Mouse (Mus musculus) neural tube, embryonic 13.5 days (tissue): ENCODE results near the gene Gnptg. TPM values are rescaled to one million over a fixed set of nuclear protein-coding genes. Genes with fewer than 3 reads are reported as not detected.

Experiments
- ATAC-seq: fragments of 200-750 bp; cut with Nextera tagmentation; 2 replicates; pipeline ENCODE4 v1.8.0; 2017; ENCODE audit warnings: low read depth, mild to moderate bottlenecking, moderate TSS enrichment, moderate library complexity
- H3K27ac ChIP-seq: fragments of 300-500 bp; sonication (generic); replicated peaks from 2 replicates; pipeline ENCODE4 v1.5.1; 2015; ENCODE audit warnings: moderate library complexity, mild to moderate bottlenecking, inconsistent platforms
- H3K27me3 ChIP-seq: fragments of 300-500 bp; sonication (generic); 2 replicates; pipeline ENCODE4 v1.6.1; 2015; ENCODE audit warnings: mild to moderate bottlenecking, inconsistent platforms
- H3K36me3 ChIP-seq: fragments of 300-500 bp; sonication (generic); 2 replicates; pipeline ENCODE4 v1.6.1; 2015; ENCODE audit warnings: mild to moderate bottlenecking, inconsistent platforms
- H3K4me1 ChIP-seq: fragments of 300-500 bp; sonication (generic); replicated peaks from 2 replicates; pipeline ENCODE4 v1.6.1; 2015; ENCODE audit warnings: inconsistent platforms
- H3K4me2 ChIP-seq: fragments of 300-500 bp; sonication (generic); 2 replicates; pipeline ENCODE4 v1.6.1; 2015; ENCODE audit warnings: inconsistent platforms, mild to moderate bottlenecking, moderate library complexity
- H3K4me3 ChIP-seq: fragments of 300-500 bp; sonication (generic); 2 replicates; pipeline ENCODE4 v1.5.1; 2015; ENCODE audit warnings: mild to moderate bottlenecking, inconsistent platforms
- H3K9ac ChIP-seq: fragments of 300-500 bp; sonication (generic); 2 replicates; pipeline ENCODE4 v1.6.1; 2015; ENCODE audit warnings: moderate library complexity, mild to moderate bottlenecking, inconsistent platforms
- H3K9me3 ChIP-seq: fragments of 300-500 bp; sonication (generic); 2 replicates; pipeline ENCODE4 v1.6.1; 2016; ENCODE audit warnings: inconsistent platforms
- WGBS: fragments of 180-500 bp; shearing (Covaris S2); methylation state at CpG from one replicate; pipeline ENCODE4 v1.1.7; 2015; 5-methylcytosine and 5-hydroxymethylcytosine counted together
- polyA plus RNA-seq: library from polyadenylated mRNA; unstranded; fragments of >200 nt; fragmentation: Nextera tagmentation; extraction: Ambion mirVana; gene quantifications from 2 replicates; pipeline ENCODE4 v1.2.1, GENCODE M21; 2015

Gene Gnptg
- 72.4 and 90.8 TPM in 2 replicates for polyA plus RNA-seq

DNA sequence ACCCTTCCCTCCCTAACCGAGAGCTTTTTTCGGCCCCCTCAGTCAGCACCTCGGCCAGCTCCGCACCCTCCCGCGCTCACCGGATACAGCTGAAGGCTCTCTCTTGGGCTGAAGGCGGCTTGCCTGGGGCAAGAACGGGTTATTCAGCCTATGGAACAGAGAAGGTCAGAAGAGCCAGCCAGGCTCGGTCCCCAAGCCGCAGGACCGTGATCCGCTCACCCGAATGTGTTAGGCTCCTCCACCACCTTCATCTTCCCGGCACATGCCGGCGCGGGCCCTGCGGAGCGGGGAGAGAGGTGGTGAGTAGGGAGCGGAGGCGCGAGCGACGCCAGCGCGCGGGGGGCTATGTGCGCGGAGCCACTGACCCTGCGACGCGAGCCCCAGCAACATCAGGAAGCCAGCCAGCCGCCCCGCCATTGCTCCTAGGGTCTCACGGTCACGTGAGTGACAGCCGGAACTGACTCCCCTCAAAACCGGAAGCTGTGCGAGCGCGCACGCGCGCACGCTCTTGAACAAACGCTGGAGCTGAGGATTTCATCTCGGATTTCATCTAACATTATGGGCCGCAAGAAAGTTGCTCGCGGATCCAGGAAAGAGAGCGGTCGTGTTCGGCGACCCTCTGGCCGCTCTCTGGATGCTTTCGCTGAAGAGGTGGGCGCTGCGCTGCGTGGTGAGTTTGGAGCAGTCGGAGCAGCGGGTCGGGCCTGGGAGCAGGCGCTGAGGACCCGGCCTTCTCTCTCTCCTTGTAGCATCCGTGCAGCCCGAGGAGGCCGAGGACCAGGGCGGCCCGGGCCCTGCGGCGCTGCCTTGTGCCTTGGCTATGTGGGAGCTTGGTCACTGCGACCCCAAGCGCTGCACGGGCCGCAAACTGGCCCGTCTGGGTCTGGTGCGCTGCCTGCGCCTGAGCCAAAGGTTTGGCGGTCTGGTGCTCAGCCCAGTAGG is at the start of gene Gnptg, which contains the start of gene Tsr3:
Gene Gnptg (minus strand): TSS at position 430 of the 942 bp plus-strand sequence.
Gene Tsr3 (plus strand): TSS at position 476 of the 942 bp plus-strand sequence.
- Histone ChIP-seq H3K4me3 (peak within 1 kb of the TSS; percentile 99), H3K4me2 (peak within 1 kb of the TSS; percentile 99), H3K27ac (peak within 1 kb of the TSS; percentile 81), H3K9ac (peak within 1 kb of the TSS; percentile 98), H3K36me3 (peaks cover 55% of the 10 kb centered on the region), H3K4me1 (peaks cover 28% of the 10 kb centered on the region), H3K9me3 (no peaks in the 10 kb centered on the region), H3K27me3 (no peaks in the 10 kb centered on the region)
- peak; percentile 80 for ATAC-seq
- under 1% methylated on average over 80 of the region's 80 CpGs for WGBS

- 28% methylated on average over 4 of the region's 4 CpGs for WGBS
- no peak overlapping the region for H3K9ac ChIP-seq
- H3K27me3 ChIP-seq = no peaks in the 10 kb centered on the region
- H3K4me2 ChIP-seq = no peak overlapping the region
- no peak overlapping the region for H3K4me3 ChIP-seq
- H3K36me3 ChIP-seq = no peaks in the 10 kb centered on the region
- no peak overlapping the region for H3K27ac ChIP-seq
- ATAC-seq = no peak
- H3K4me1 ChIP-seq = no peaks in the 10 kb centered on the region
- H3K9me3 ChIP-seq = no peaks in the 10 kb centered on the region
These were observed 48.9 kb upstream of the Gnptg start for GRCm38 (mm10) chr17:25288842-25289241.

DNA sequence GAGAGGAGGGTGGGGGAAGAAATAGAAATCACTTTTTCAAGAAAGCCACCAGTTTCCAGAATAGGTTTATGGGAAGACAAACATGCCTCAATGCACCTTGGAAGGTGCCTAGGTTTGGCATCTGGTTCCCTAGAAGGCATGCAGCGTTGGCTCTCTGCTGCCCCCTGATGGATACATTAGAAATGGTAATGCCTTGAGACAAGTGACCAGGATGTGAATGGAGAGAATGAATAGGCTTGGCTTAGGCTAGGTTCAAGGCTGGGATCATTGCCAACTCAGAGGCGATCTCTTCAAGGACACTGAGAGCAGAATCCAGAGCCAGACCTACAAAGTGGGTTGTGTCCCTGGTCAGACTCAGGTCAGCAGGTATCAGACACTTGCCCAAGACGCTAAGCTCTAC is 45.1 kb upstream of the Gnptg start:
- ATAC-seq = no peak

DNA sequence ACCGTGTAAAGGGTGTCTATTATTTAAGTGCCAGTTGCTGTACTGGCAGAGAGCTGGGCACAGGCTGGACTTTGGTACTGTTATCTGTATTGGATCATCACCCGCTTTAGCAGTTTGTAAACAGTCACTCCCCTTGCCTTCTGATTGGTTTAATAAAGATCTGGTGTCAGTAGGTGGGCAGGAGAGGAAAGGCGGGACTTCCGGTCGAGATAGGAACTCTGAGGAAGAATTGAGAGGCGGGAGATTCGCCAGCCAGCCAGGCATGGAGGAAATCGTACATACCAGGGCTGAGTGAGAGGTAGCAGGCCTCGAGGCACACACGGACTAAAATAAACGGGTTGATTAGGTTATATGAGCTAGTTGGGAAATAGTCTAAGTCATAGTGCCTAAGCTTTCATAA is 42.2 kb upstream of the Gnptg start:
- no peak overlapping the region for H3K4me3 ChIP-seq
- no peaks in the 10 kb centered on the region for H3K4me1 ChIP-seq
- no peaks in the 10 kb centered on the region for H3K36me3 ChIP-seq
- no peak overlapping the region for H3K27ac ChIP-seq
- no peak overlapping the region for H3K4me2 ChIP-seq
- no peak for ATAC-seq
- no peak overlapping the region for H3K9ac ChIP-seq
- H3K9me3 ChIP-seq = no peaks in the 10 kb centered on the region
- peaks cover 15% of the 10 kb centered on the region; the same call in 1 of the 2 replicates for H3K27me3 ChIP-seq
- WGBS = 46% methylated on average over 11 of the region's 11 CpGs

More for the DNA sequence above, 45.1 kb upstream of the Gnptg start:
- no peaks in the 10 kb centered on the region for H3K4me1 ChIP-seq
- no peaks in the 10 kb centered on the region for H3K36me3 ChIP-seq
- H3K27ac ChIP-seq = no peak overlapping the region
- no peak overlapping the region for H3K4me3 ChIP-seq
- H3K4me2 ChIP-seq = no peak overlapping the region
- peaks cover 4% of the 10 kb centered on the region; the same call in 1 of the 2 replicates for H3K27me3 ChIP-seq
- WGBS = 24% methylated on average over 3 of the region's 3 CpGs
- H3K9me3 ChIP-seq = no peaks in the 10 kb centered on the region
- H3K9ac ChIP-seq = no peak overlapping the region

DNA sequence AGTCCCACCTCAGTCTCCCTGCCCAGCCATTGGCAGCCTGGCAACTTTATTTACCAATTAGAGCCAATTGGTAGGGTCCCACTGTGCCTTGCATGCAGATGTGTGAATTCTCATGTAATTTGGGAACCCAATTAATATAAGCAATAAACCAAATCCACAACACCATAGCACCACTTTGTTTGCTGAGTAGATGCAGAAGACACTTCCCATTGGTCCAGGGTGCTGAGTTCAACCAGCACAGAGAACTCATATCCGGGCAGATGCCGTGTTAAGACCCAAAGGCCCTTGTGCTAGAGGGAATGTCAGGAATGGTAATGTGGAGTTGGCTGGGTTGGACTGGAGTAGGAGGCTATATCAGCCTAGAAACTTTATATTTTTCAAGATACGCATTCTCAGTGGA is 35.9 kb upstream of the Gnptg start:
- 92% methylated on average over 3 of the region's 3 CpGs for WGBS
- H3K27ac ChIP-seq = no peak overlapping the region
- peaks cover 15% of the 10 kb centered on the region; the same call in 1 of the 2 replicates for H3K27me3 ChIP-seq
- no peaks in the 10 kb centered on the region for H3K9me3 ChIP-seq
- no peak overlapping the region for H3K9ac ChIP-seq
- no peak overlapping the region for H3K4me3 ChIP-seq
- ATAC-seq = no peak
- H3K36me3 ChIP-seq = no peaks in the 10 kb centered on the region
- H3K4me1 ChIP-seq = peaks cover 25% of the 10 kb centered on the region
- no peak overlapping the region for H3K4me2 ChIP-seq

GRCm38 (mm10) chr17:25274571-25275346 is 34.8 kb upstream of the Gnptg start, which contains the start of gene Ube2i:
Gene Ube2i, minus strand, starts transcription at chr17:25274622.
- H3K4me3 ChIP-seq = peak within 1 kb of the TSS; percentile 99
- H3K27me3 ChIP-seq = 0 out of 2 replicates have a peak, but pooled peaks cover 11% of the 10 kb centered on the region
- H3K4me1 ChIP-seq = peaks cover 36% of the 10 kb centered on the region
- peak within 1 kb of the TSS; percentile 99 for H3K27ac ChIP-seq
- peak within 1 kb of the TSS; percentile 98 for H3K9ac ChIP-seq
- ATAC-seq = no peak
- 80% methylated on average over 9 of the region's 9 CpGs for WGBS
- 0 out of 2 replicates have a peak, but pooled peaks cover 2% of the 10 kb centered on the region for H3K36me3 ChIP-seq
- H3K4me2 ChIP-seq = peak within 1 kb of the TSS; percentile 49
- no peaks in the 10 kb centered on the region for H3K9me3 ChIP-seq

DNA sequence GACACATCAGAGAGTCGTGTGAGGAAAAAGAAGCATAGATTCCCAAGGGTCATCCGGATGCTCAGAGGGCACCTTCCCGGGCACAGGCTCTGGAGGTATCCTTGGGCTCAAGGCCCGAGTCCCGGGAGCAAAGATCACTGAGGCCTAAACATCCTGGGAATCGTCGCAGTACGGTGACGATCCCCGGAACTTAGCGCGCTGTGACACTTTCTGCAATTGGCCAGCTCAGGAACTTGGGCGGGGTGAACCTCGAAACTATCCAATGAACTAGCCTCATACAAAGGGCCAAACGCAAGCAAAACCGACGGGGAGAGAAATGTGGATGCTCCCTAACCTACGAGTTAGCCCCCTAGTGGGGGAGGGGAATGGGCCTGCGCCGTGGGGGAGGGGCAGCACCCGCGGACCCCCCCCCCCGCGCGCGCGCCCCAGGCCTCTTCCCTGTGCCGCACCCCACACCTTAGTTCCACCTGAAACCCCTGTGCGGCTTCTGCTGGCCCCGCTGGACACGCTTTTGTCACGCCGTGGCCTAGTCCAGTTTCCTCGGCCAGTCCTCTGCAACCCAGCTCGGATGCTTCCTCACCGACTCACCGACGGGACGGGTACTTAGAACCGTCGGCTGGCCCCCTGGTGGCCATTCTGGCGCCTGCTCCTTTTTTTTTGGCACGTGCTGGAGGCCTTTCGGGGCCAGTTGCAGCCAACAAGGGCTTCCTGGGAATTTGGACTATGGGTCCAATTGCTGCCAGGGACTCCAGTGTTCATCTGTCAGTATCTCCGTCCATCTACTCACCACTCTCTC is 34.0 kb upstream of the Gnptg start:
- WGBS = 2% methylated on average over 44 of the region's 45 CpGs
- no peaks in the 10 kb centered on the region for H3K9me3 ChIP-seq
- peaks cover 11% of the 10 kb centered on the region for H3K36me3 ChIP-seq
- H3K27me3 ChIP-seq = 0 out of 2 replicates have a peak, but pooled peaks cover 4% of the 10 kb centered on the region
- H3K4me2 ChIP-seq = peak overlapping the region; percentile 49
- ATAC-seq = peak; percentile 87
- peak overlapping the region; percentile 99 for H3K4me3 ChIP-seq
- peaks cover 42% of the 10 kb centered on the region for H3K4me1 ChIP-seq
- H3K9ac ChIP-seq = peak overlapping the region; percentile 98
- H3K27ac ChIP-seq = peak overlapping the region; percentile 99

- peak overlapping the region; percentile 99 for H3K27ac ChIP-seq
- H3K9ac ChIP-seq = peak overlapping the region; percentile 98
- peak overlapping the region; percentile 97 for H3K4me2 ChIP-seq
- H3K4me1 ChIP-seq = peaks cover 42% of the 10 kb centered on the region
- H3K4me3 ChIP-seq = peak overlapping the region; percentile 99
- peaks cover 19% of the 10 kb centered on the region for H3K36me3 ChIP-seq
- ATAC-seq = peak; percentile 92
- no peaks in the 10 kb centered on the region for H3K9me3 ChIP-seq
- H3K27me3 ChIP-seq = 0 out of 2 replicates have a peak, but pooled peaks cover 4% of the 10 kb centered on the region
- under 1% methylated on average over 91 of the region's 92 CpGs for WGBS
These were observed 33.2 kb upstream of the Gnptg start for GRCm38 (mm10) chr17:25272951-25273705.

DNA sequence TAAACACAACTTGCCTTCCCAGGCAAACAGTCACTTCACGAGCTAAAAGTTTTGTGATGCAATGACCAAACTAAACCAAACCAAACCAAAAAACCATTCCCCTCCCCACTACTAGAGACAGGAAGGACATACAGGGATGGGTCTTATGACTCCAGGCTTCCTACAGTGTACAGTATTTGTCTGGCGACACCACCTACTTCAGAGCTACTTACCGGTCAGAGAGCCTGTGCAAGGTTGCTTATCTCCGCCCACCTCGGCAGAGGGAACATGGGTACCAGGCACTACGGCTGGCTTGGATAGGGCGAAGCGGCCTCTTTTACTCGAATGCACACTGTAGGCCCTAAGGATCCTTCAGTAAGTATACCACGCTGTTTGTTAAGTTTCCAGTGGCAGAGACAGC is 32.4 kb upstream of the Gnptg start:
- no peak for ATAC-seq
- peaks cover 42% of the 10 kb centered on the region for H3K4me1 ChIP-seq
- H3K36me3 ChIP-seq = peaks cover 27% of the 10 kb centered on the region
- H3K4me2 ChIP-seq = peak overlapping the region; percentile 97
- peak overlapping the region; percentile 99 for H3K4me3 ChIP-seq
- H3K27me3 ChIP-seq = no peaks in the 10 kb centered on the region
- H3K9me3 ChIP-seq = no peaks in the 10 kb centered on the region
- peak overlapping the region; percentile 98 for H3K9ac ChIP-seq
- 1% methylated on average over 10 of the region's 10 CpGs for WGBS
- H3K27ac ChIP-seq = peak overlapping the region; percentile 99

- Histone ChIP-seq H3K36me3 (peaks cover 41% of the 10 kb centered on the region), H3K4me3 (peak overlapping the region; percentile 99), H3K4me1 (peaks cover 42% of the 10 kb centered on the region), H3K4me2 (peak overlapping the region; percentile 97), H3K27me3 (no peaks in the 10 kb centered on the region), H3K9ac (peak overlapping the region; percentile 98), H3K9me3 (no peaks in the 10 kb centered on the region), H3K27ac (no peak overlapping the region)
- 87% methylated on average over 2 of the region's 2 CpGs for WGBS
- ATAC-seq = no peak
These were observed 30.9 kb upstream of the Gnptg start for GRCm38 (mm10) chr17:25270795-25271335.
